Mouse (Mus musculus) small intestine, adult 2 months (tissue): ENCODE measurements around the gene Cdiptos.

Source experiments
- CTCF ChIP-seq: fragments of 200-500 bp; IDR thresholded peaks from 2 replicates; pipeline ENCODE4 v1.5.1; 2012; ENCODE audit warnings: low read depth, mild to moderate bottlenecking, control low read depth, inconsistent platforms, low read length, moderate library complexity, mixed read lengths; ENCODE audit not compliant: insufficient replicate concordance, insufficient read length; ENCODE audit errors: extremely low read depth
- POLR2A ChIP-seq: fragments of 200-500 bp; IDR thresholded peaks from 2 replicates; pipeline ENCODE4 v1.6.1; 2012; ENCODE audit warnings: low read depth, mild to moderate bottlenecking, control low read depth, inconsistent platforms, low read length, moderate library complexity

DNA sequence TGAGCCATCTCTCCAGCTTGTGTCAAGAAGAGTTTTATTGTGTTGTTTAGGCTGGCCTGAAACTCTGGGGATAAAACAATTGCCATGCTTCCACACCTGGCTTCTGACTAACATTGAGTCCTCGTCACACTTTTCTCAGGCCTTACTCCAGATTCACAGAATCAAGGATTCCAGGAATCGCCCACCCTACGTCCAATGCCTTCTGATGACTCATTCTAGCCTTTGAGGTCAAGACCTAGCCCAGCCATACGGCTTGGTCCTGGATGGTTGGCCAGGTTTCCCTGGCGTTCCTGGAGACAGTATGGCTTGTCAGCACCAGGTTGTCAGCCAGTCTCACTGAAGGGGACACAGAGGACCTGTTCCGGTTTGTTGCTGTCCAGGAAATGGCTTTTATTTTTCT is 36.5 kb upstream of the Cdiptos start:
- no peak for TF ChIP-seq CTCF
- TF ChIP-seq POLR2A = no peak
